Mouse (Mus musculus) megakaryocyte, embryonic 14.5 days (primary cell): ENCODE measurements around the gene Calhm1.

Experiments
- FLI1 ChIP-seq: IDR thresholded peaks from 2 replicates; pipeline ENCODE4 v1.6.1; 2012; ENCODE audit warnings: low read length, inconsistent platforms, mixed read lengths
- GATA1 ChIP-seq: IDR thresholded peaks from 3 replicates; pipeline ENCODE4 v1.6.1; 2012; ENCODE audit warnings: mixed read lengths, low read length, inconsistent platforms, borderline replicate concordance

GRCm38 (mm10) chr19:47122802-47123201 lies 21.3 kb downstream of the Calhm1 start:
- TF ChIP-seq GATA1 (no peak), FLI1 (no peak)
